Mouse (Mus musculus): ENCODE data around the gene Notch3.

DNA sequence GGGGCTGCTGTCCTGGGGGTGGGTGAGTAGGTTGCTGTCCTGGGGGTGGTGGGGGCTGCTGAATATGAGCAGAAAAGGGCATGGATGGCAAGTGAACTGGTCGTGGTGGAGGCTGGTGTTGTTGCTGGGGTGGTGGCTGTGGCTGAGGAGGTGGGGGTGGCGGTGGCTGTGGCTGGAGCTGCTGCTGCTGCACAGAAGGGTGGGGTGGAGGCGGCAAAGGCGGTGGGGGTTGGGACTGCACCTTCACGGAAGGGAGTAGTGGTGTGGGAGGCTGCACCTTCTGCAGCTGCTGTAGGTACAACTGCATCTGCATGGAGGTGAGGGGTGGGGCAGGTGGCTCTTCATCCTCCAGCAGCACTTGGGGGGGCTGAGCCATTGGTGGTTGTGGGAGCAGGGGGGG is 34.4 kb upstream of the Notch3 start:
- TF ChIP-seq CTCF (IDR thresholded peaks at IDR 0.05; ENCODE audit: control insufficient read depth, insufficient read depth, insufficient read length), result no peak
- TF ChIP-seq USF1 (IDR thresholded peaks at IDR 0.05; ENCODE audit: low read depth), result no peak
- TF ChIP-seq MAX (IDR thresholded peaks at IDR 0.05), result no peak
- no peak for TF ChIP-seq CEBPB (IDR thresholded peaks at IDR 0.05; ENCODE audit: low read depth)
- TF ChIP-seq MYOD1 (IDR thresholded peaks at IDR 0.05; ENCODE audit: control insufficient read depth, insufficient read length, low read depth), result no peak
- TF ChIP-seq MYOG (IDR thresholded peaks at IDR 0.05; ENCODE audit: control insufficient read depth, extremely low read depth, insufficient read length), result no peak
- no peak for TF ChIP-seq FOSL1 (IDR thresholded peaks at IDR 0.05; ENCODE audit: insufficient read depth, low read length, poor library complexity, severe bottlenecking)

Measured in C2C12 (cell line).